Mouse (Mus musculus) limb, embryonic 12.5 days (tissue): ENCODE data around the gene Myod1. TPM values are rescaled to one million over a fixed set of nuclear protein-coding genes. Genes with fewer than 3 reads are reported as not detected.

Source experiments
- ATAC-seq: fragments of 200-750 bp; cut with Nextera tagmentation; 2 replicates; pipeline ENCODE4 v1.8.0; 2017; ENCODE audit warnings: low read depth, moderate TSS enrichment; ENCODE audit not compliant: insufficient number of reproducible peaks, insufficient read depth, low FRiP score, low TSS enrichment
- H3K27ac ChIP-seq: fragments of 300-500 bp; sonication (generic); 2 replicates; pipeline ENCODE4 v1.5.1; 2016; ENCODE audit warnings: mild to moderate bottlenecking, moderate library complexity
- H3K27me3 ChIP-seq: fragments of 300-500 bp; sonication (generic); 2 replicates; pipeline ENCODE4 v1.6.1; 2016; ENCODE audit warnings: mild to moderate bottlenecking, moderate library complexity
- H3K36me3 ChIP-seq: fragments of 300-500 bp; sonication (generic); 2 replicates; pipeline ENCODE4 v1.6.1; 2016; ENCODE audit warnings: mild to moderate bottlenecking, moderate library complexity
- H3K4me1 ChIP-seq: fragments of 300-500 bp; sonication (generic); replicated peaks from 2 replicates; pipeline ENCODE4 v1.6.1; 2016
- H3K4me2 ChIP-seq: fragments of 300-500 bp; sonication (generic); 2 replicates; pipeline ENCODE4 v1.6.1; 2016; ENCODE audit warnings: mild to moderate bottlenecking, moderate library complexity
- H3K4me3 ChIP-seq: fragments of 300-500 bp; sonication (generic); replicated peaks from 2 replicates; pipeline ENCODE4 v1.5.1; 2016; ENCODE audit warnings: mild to moderate bottlenecking
- H3K9ac ChIP-seq: fragments of 300-500 bp; sonication (generic); replicated peaks from 2 replicates; pipeline ENCODE4 v1.6.1; 2016; ENCODE audit warnings: mild to moderate bottlenecking, moderate library complexity
- H3K9me3 ChIP-seq: fragments of 300-500 bp; sonication (generic); 2 replicates; pipeline ENCODE4 v1.6.1; 2016; ENCODE audit warnings: mild to moderate bottlenecking, moderate library complexity
- WGBS: fragments of 180-500 bp; shearing (Covaris S2); methylation state at CpG from one replicate; pipeline ENCODE4 v1.1.7; 2016; 5-methylcytosine and 5-hydroxymethylcytosine counted together
- polyA plus RNA-seq: library from polyadenylated mRNA; unstranded; fragments of >200 nt; fragmentation: Nextera tagmentation; extraction: Ambion mirVana; gene quantifications from 2 replicates; pipeline ENCODE4 v1.2.1, GENCODE M21; 2016

The Myod1 gene
- 48.4 and 52.3 TPM in 2 replicates for polyA plus RNA-seq

DNA sequence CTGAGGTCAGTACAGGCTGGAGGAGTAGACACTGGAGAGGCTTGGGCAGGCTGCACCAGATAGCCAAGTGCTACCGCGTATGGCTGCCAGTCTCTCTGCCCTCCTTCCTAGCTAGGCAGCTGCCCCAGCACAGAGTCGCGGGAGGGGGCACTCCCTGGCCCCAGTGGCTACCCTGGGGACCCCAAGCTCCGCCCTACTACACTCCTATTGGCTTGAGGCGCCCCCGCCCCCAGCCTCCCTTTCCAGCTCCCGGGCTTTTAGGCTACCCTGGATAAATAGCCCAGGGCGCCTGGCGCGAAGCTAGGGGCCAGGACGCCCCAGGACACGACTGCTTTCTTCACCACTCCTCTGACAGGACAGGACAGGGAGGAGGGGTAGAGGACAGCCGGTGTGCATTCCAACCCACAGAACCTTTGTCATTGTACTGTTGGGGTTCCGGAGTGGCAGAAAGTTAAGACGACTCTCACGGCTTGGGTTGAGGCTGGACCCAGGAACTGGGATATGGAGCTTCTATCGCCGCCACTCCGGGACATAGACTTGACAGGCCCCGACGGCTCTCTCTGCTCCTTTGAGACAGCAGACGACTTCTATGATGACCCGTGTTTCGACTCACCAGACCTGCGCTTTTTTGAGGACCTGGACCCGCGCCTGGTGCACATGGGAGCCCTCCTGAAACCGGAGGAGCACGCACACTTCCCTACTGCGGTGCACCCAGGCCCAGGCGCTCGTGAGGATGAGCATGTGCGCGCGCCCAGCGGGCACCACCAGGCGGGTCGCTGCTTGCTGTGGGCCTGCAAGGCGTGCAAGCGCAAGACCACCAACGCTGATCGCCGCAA lies at the start of gene Myod1:
Gene Myod1 (plus strand): TSS at position 303 of the 836 bp plus-strand sequence.
- 4% methylated on average over 44 of the region's 44 CpGs for WGBS
- peaks cover 23% of the 10 kb centered on the region for H3K4me1 ChIP-seq
- H3K27ac ChIP-seq: peak within 1 kb of the TSS; percentile 23; the same call in 1 of the 2 replicates

DNA sequence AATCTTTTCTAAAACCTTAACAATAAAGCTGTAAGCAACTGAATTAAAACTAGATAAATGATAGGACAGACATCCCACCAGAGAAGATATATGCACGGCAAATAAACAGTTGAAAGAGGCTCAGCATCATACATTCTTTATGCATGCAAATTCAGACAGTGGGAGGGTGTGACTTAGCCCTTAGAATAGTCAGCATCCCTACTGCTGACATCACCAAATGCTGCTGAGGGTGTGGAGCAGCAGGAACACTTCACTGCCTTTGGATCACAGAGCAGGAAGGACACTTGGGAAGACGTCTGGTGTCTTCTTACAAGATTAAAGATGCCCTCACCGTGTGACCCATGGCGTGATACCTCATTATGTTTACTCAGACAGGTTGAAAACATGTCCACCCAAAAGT lies 48.4 kb upstream of the Myod1 start:
- Histone ChIP-seq H3K4me1 (no peaks in the 10 kb centered on the region), H3K4me3 (no peak overlapping the region), H3K4me2 (no peak overlapping the region), H3K27me3 (no peaks in the 10 kb centered on the region; the same call in 1 of the 2 replicates), H3K36me3 (no peaks in the 10 kb centered on the region), H3K9me3 (no peaks in the 10 kb centered on the region), H3K9ac (no peak overlapping the region), H3K27ac (no peak overlapping the region)
- ATAC-seq: no peak
- 60% methylated on average over 4 of the region's 4 CpGs for WGBS

More for the DNA sequence above, at the start of gene Myod1:
- peak within 1 kb of the TSS; percentile 34; the same call in 1 of the 2 replicates for H3K9ac ChIP-seq
- H3K9me3 ChIP-seq: no peaks in the 10 kb centered on the region
- peaks cover 88% of the 10 kb centered on the region for H3K27me3 ChIP-seq
- peak within 1 kb of the TSS; percentile 27 for H3K4me3 ChIP-seq
- no peak for ATAC-seq
- no peaks in the 10 kb centered on the region for H3K36me3 ChIP-seq
- H3K4me2 ChIP-seq: peak within 1 kb of the TSS; percentile 49

DNA sequence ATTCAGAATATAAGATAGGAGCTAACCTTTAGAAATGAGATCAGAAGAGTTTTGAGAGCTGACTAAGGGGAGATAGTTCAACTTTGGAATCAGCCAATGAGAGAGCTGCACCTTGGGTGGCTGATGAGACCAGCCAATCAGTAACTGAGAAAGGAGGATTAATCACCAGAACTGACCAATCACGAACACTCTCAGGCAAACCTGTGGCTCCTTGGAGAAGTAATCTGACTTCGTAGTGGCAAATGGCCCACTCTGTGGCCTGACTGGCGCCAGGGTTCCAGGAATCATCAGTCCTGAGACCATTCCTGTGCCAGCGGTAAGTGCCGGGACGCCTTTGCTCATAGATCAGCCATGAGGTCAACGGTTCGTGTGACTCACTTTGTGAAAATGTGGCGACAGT lies 38.9 kb upstream of the Myod1 start:
- Histone ChIP-seq H3K36me3 (no peaks in the 10 kb centered on the region), H3K4me3 (no peak overlapping the region)

DNA sequence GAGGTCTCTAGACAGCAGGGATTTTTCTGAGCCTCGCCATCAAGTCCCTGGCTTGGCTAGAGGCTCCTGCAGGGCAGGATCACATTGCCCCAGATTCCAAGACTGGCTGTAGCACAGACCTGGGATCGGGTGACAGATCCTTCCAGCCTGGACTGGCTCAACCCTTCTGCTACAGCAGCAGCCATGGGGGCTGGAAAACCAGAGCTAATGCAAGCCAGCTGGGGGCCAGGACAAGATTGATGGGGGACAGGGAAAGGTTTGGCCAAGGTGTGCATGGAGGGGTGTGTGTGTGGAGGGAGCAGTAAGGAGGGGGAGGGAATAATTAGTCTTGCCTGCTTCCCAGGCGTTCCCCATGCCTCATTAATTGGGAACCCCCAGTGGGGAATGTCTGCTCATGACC lies 36.5 kb upstream of the Myod1 start:
- WGBS: 5% methylated on average over 3 of the region's 3 CpGs
- Histone ChIP-seq H3K9me3 (no peaks in the 10 kb centered on the region), H3K4me1 (peaks cover 10% of the 10 kb centered on the region), H3K9ac (no peak overlapping the region), H3K4me3 (no peak overlapping the region), H3K27me3 (no peaks in the 10 kb centered on the region), H3K4me2 (no peak overlapping the region), H3K27ac (no peak overlapping the region), H3K36me3 (no peaks in the 10 kb centered on the region)
- ATAC-seq: peak; percentile 81

More for the DNA sequence above, 38.9 kb upstream of the Myod1 start:
- Histone ChIP-seq H3K9ac (no peak overlapping the region), H3K27ac (no peak overlapping the region), H3K4me1 (peaks cover 10% of the 10 kb centered on the region), H3K27me3 (no peaks in the 10 kb centered on the region), H3K9me3 (no peaks in the 10 kb centered on the region), H3K4me2 (no peak overlapping the region)
- no peak for ATAC-seq
- WGBS: 90% methylated on average over 9 of the region's 9 CpGs

DNA sequence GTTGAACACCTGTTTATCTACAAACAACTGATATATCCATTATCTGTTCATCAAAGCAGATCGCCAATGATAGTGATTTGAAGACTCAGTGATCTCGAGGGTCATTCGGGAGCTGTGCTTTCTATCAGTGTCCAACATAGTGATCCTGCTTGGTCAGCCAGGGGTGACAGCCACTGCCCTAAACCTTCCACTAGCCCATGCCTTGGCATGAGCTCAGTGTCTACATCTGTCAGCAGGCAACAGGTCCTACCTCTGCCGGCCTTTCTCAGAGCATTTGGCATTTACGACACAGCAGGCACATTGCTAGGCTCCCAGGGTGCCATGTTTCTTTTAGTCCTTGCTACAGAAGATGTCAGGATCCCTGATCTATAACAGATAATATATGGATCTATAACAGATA lies 36.0 kb upstream of the Myod1 start:
- no peak overlapping the region for H3K4me3 ChIP-seq
- no peak overlapping the region for H3K27ac ChIP-seq
- no peaks in the 10 kb centered on the region for H3K9me3 ChIP-seq
- H3K4me1 ChIP-seq: peaks cover 10% of the 10 kb centered on the region
- H3K27me3 ChIP-seq: no peaks in the 10 kb centered on the region; the same call in 1 of the 2 replicates
- WGBS: 51% methylated on average over 5 of the region's 5 CpGs
- no peak overlapping the region for H3K4me2 ChIP-seq
- no peaks in the 10 kb centered on the region for H3K36me3 ChIP-seq
- ATAC-seq: no peak
- no peak overlapping the region for H3K9ac ChIP-seq

DNA sequence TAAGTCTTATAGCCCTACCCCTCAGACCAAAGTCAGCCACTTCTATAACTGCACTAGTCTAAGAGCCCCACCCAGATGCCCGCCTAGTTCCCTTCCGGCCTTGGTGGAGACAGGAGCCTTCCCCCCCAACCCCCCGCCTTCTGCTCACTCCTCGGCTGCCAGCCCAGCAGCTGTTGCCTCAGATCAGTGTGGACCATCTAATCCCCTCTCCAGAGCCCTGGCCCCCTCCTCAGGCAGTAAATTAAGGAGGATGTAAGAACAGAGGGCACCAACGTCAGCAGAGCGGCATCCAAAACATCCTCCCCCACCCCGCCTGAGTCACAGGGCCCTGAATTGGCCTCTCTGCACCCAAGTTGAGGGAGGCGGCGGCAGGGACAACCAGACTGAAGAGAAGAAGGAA lies 34.8 kb upstream of the Myod1 start:
- Histone ChIP-seq H3K36me3 (no peaks in the 10 kb centered on the region), H3K4me3 (no peak overlapping the region), H3K4me2 (no peak overlapping the region), H3K27me3 (peaks cover 2% of the 10 kb centered on the region), H3K27ac (no peak overlapping the region), H3K9ac (no peak overlapping the region), H3K4me1 (peaks cover 10% of the 10 kb centered on the region), H3K9me3 (no peaks in the 10 kb centered on the region)
- peak; percentile 63; the same call in 1 of the 2 replicates for ATAC-seq
- 72% methylated on average over 9 of the region's 9 CpGs for WGBS

DNA sequence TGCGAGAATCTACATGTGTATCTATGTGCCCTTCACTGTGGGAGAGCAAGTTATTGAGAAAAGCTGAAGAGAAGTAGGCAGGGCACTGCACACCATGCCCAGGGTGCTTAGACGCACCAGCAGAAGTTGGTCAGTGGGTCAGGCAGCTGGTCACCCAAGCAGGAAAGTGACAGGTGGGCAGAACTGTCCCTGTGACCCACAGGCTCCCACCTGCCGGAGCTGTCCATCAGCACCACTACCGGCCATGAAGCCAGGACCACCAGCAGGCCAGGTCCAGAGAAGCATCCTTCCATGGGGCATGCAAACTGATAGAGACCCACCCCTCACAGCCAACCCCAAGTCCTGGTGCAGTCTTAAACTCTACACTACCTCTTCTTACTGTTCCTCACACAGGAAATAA lies 28.6 kb upstream of the Myod1 start:
- Histone ChIP-seq H3K9me3 (no peaks in the 10 kb centered on the region), H3K9ac (no peak overlapping the region), H3K36me3 (no peaks in the 10 kb centered on the region), H3K27ac (no peak overlapping the region), H3K4me2 (no peak overlapping the region), H3K4me1 (no peaks in the 10 kb centered on the region), H3K27me3 (peaks cover 53% of the 10 kb centered on the region), H3K4me3 (no peak overlapping the region)
- ATAC-seq: no peak
- 65% methylated on average over 4 of the region's 4 CpGs for WGBS

DNA sequence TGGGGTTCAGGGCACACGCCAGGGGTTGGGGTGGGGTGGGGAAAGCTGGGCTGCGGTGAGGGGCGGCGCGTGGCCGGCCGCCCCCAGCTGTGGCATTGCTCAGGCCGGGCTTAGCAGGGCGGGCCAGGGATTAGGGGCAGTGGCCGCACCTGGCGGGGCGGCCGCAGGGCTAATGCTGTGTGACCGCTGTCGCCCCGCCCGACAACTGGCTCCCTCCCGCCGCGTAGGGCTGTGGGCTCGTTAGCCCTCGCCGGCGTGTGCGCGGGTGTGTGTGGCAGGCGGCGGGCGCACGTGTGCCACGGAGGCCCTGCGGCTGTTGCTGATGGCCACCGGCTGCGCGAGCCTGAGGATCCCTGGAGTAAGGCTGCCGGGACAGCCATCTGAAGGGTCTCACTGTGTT lies 27.5 kb upstream of the Myod1 start:
- no peak overlapping the region; the same call in 1 of the 2 replicates for H3K9ac ChIP-seq
- H3K9me3 ChIP-seq: no peaks in the 10 kb centered on the region
- no peak overlapping the region for H3K27ac ChIP-seq
- peaks cover 56% of the 10 kb centered on the region for H3K27me3 ChIP-seq
- 3% methylated on average over 36 of the region's 36 CpGs for WGBS
- H3K4me2 ChIP-seq: peak overlapping the region; percentile 23; the same call in 1 of the 2 replicates
- no peaks in the 10 kb centered on the region for H3K36me3 ChIP-seq
- no peak for ATAC-seq
- H3K4me3 ChIP-seq: 0 out of 2 replicates have a peak overlapping the region, but pooled peaks have one; percentile 11
- H3K4me1 ChIP-seq: no peaks in the 10 kb centered on the region

DNA sequence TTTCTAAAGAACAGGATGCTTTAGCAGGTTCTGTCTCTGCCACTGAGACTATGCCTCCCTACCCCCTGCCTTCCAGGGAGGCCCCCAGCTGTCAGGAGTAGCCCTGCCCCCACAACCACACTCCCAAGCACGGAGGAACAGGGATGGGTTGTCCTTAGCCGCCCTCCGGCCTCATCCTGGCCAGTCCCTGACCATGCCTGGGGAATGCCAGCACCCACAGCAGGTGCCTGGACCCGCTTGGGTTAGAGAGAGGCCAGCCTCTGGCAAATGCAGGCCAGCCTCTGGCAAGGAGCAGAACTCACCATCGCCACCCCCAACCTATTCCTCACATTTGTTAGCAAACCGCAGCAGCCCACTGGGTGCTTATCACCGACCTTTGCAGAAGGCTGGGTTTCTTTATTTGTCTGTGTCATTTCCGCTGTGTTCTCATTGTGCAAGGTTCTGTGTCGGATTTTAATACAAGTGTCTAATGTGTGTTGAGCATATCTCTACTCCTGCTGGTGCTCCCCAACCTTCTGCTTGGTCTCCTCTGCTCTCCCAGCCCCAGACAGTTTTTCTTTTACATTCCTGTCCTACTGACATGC lies 26.1 kb upstream of the Myod1 start:
- H3K27ac ChIP-seq: no peak overlapping the region
- H3K9ac ChIP-seq: no peak overlapping the region
- H3K36me3 ChIP-seq: no peaks in the 10 kb centered on the region
- WGBS: 59% methylated on average over 9 of the region's 9 CpGs
- no peaks in the 10 kb centered on the region for H3K9me3 ChIP-seq
- no peak overlapping the region for H3K4me2 ChIP-seq
- H3K27me3 ChIP-seq: peaks cover 56% of the 10 kb centered on the region
- H3K4me1 ChIP-seq: no peaks in the 10 kb centered on the region
- no peak for ATAC-seq
- H3K4me3 ChIP-seq: no peak overlapping the region

DNA sequence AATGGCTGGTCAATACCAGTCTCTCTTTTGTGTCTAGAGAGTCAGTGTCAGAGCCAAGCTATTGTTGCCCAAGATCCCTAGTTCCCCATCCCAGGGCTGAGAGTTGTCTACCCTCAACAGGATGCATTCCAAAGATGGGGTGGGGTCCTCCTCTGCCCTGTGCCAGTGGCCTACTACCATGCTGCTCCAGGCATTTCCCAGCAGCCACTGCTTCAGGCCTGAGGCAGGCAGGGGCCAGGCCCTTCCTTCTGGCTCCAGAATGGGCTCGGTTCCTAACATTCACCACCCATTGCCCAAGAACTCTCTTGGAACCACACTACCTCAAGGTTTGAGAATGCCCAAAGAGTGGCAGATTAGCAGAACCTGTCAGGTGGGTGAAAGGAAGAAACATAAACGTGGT lies 23.5 kb upstream of the Myod1 start:
- Histone ChIP-seq H3K36me3 (no peaks in the 10 kb centered on the region), H3K9ac (no peak overlapping the region), H3K4me1 (no peaks in the 10 kb centered on the region), H3K4me2 (no peak overlapping the region), H3K9me3 (no peaks in the 10 kb centered on the region), H3K27ac (no peak overlapping the region), H3K27me3 (peaks cover 42% of the 10 kb centered on the region), H3K4me3 (no peak overlapping the region)
- 65% methylated on average over 2 of the region's 2 CpGs for WGBS
- ATAC-seq: no peak

DNA sequence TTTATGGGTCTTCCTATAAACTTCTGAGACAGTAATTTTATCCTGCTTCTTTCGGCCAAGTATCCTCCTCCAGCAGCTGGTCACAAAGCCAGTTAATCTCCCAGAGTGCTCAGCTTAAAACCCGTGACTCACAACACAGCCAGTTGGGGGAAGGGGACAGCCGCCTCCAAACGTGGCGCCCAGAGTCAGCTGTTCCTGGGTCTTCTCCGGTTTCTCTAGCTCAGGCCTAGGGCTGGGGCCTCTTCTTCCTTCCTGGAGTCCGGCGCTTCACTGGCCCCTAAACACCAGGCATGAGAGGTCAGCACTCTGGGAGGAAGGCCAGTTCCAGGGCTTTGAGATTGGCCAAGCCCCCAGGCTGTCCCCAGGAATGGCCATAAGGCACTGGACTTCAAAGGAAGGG lies 23.1 kb upstream of the Myod1 start:
- Histone ChIP-seq H3K4me3 (no peak overlapping the region), H3K27me3 (peaks cover 38% of the 10 kb centered on the region), H3K27ac (0 out of 2 replicates have a peak overlapping the region, but pooled peaks have one; percentile 12), H3K4me1 (no peaks in the 10 kb centered on the region), H3K4me2 (no peak overlapping the region), H3K36me3 (no peaks in the 10 kb centered on the region), H3K9ac (no peak overlapping the region), H3K9me3 (no peaks in the 10 kb centered on the region)
- peak; percentile 63 for ATAC-seq
- WGBS: 51% methylated on average over 8 of the region's 8 CpGs
